Mouse (Mus musculus): ENCODE data around the gene Rhog. TPM values are rescaled to one million over a fixed set of nuclear protein-coding genes. Genes with fewer than 3 reads are reported as not detected.

Gene Rhog
- total and polyA plus RNA-seq, 2 experiments from 2014 or later = 5.7 to 15.5 TPM

DNA sequence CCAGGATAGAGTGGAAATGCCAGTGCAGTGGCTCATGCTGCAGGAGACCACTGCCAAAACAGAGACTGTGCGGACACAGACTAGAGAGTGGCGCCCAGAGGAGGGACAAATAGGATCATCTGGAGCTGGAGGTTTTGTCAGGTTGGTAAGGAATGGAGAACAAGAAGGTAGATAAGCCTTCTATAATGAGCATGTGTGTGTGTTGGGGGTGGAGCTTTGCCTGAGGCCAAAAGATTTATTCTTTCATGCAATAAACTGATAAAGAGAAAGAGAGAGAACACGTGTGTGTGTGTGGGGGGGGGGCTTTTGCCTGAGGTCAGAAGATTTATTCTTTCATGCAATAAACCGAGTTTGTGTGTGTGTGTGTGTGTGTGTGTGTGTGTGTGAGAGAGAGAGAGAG, 22.8 kb downstream of the Rhog start:
- no peak overlapping the region for H3K27ac ChIP-seq (ENCODE audit: low read depth, low read length)
- 81% methylated on average over 4 of the region's 4 CpGs for WGBS
- DNase-seq (no peak), ATAC-seq (no peak)
- H3K9ac ChIP-seq = no peak overlapping the region
- no peak for TF ChIP-seq CTCF (IDR thresholded peaks at IDR 0.05; ENCODE audit: low read depth)
- H3K4me3 ChIP-seq (ENCODE audit: low read depth, low read length) = no peak overlapping the region
- peaks cover 20% of the 10 kb centered on the region for H3K36me3 ChIP-seq (ENCODE audit: insufficient read depth)
- H3K9me3 ChIP-seq (ENCODE audit: low read length) = no peaks in the 10 kb centered on the region
- no peak overlapping the region for H3K4me2 ChIP-seq (ENCODE audit: low read depth)
- no peaks in the 10 kb centered on the region for H3K4me1 ChIP-seq (ENCODE audit: insufficient read depth)
- no peaks in the 10 kb centered on the region for H3K27me3 ChIP-seq (ENCODE audit: insufficient read depth, low read length)

DNA sequence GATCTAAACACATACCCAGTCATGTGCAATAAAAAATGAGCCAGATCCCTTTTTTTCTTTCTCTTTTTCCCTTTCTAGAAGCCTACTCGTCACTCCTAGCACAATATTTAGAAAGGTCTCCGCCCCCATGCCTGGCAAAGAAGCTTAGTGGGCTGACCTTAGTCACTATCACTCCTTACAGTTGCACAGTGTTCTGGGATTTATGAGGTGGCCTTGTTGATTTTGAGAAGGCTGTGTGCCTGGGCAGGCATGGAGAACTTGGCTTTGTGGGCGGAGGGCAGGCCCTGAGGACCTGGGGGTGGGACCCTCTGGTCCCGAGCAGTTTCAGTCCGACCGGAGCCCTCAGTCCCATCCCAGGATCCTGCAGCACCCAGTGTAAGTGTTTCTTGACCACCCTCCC, 26.0 kb downstream of the Rhog start:
- no peak overlapping the region for H3K4me3 ChIP-seq (ENCODE audit: low read depth, low read length)
- no peak overlapping the region for H3K27ac ChIP-seq (ENCODE audit: low read depth, low read length)
- H3K9me3 ChIP-seq (ENCODE audit: low read length) = no peaks in the 10 kb centered on the region
- DNase-seq (no peak), ATAC-seq (no peak)
- H3K4me2 ChIP-seq (ENCODE audit: low read depth) = no peak overlapping the region
- no peaks in the 10 kb centered on the region for H3K4me1 ChIP-seq (ENCODE audit: insufficient read depth)
- WGBS = 87% methylated on average over 6 of the region's 6 CpGs
- H3K36me3 ChIP-seq (ENCODE audit: insufficient read depth) = no peaks in the 10 kb centered on the region; the same call in 1 of the 2 replicates
- no peak for TF ChIP-seq CTCF (IDR thresholded peaks at IDR 0.05; ENCODE audit: low read depth)
- H3K27me3 ChIP-seq (ENCODE audit: insufficient read depth, low read length) = no peaks in the 10 kb centered on the region
- no peak overlapping the region for H3K9ac ChIP-seq

DNA sequence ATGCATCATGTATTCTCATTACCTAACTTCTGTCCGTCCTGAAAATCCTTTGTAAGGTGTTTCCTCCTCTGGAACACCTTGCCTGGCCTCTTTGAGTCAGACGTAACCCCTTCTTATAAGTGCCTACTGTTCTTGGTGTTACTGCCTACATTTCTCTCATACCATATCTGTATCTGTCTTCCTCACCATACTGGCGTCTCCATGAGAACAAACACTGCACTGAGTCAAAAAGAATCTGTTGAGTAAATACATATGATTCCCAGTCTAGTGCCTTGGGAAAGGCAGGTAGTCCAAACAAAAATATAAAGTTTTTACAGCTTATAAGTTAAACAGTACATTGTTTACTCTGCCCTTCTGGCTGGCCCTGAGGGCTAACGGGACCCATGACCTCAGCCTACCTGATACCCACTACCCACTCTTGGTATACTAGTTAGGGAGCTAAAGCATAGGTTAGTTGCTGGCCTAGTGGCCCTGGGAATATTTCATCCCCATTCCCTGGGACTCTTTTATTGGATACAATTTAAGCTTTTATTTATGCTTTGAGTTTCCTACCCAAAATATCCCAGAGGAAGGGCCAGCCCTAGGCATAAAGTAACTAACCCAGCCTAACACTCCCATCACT, 27.7 kb downstream of the Rhog start:
- Histone ChIP-seq H3K9me3 (ENCODE audit: low read length) (no peaks in the 10 kb centered on the region), H3K27ac (ENCODE audit: low read depth, low read length) (no peak overlapping the region), H3K4me3 (ENCODE audit: low read depth, low read length) (no peak overlapping the region), H3K36me3 (ENCODE audit: insufficient read depth) (no peaks in the 10 kb centered on the region; the same call in 1 of the 2 replicates), H3K4me2 (ENCODE audit: low read depth) (no peak overlapping the region), H3K27me3 (ENCODE audit: insufficient read depth, low read length) (no peaks in the 10 kb centered on the region), H3K4me1 (ENCODE audit: insufficient read depth) (no peaks in the 10 kb centered on the region), H3K9ac (no peak overlapping the region)
- ATAC-seq (no peak), DNase-seq (no peak)
- 93% methylated on average over 4 of the region's 4 CpGs for WGBS
- no peak for TF ChIP-seq CTCF (IDR thresholded peaks at IDR 0.05; ENCODE audit: low read depth)

DNA sequence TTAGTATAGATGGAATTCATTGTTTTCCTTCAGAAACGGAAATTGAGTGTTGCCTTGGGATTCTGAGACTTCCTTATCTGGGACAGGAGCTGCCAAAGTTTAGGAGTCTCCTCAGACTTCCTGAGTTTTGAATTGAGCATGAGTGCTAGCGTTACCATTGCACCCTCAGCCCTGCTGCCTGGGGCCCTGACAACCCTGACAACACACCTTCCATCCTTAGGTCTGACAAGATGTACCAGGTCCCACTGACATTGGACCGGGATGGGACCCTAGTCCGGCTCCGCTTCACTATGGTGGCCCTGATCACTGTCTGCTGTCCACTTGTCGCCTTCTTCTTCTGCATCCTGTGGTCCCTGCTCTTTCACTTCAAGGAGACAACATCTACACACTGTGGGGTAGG, 29.8 kb downstream of the Rhog start:
- no peaks in the 10 kb centered on the region for H3K4me1 ChIP-seq (ENCODE audit: insufficient read depth)
- WGBS = 92% methylated on average over 6 of the region's 6 CpGs
- H3K9ac ChIP-seq = no peak overlapping the region
- H3K36me3 ChIP-seq (ENCODE audit: insufficient read depth) = no peaks in the 10 kb centered on the region; the same call in 1 of the 2 replicates
- DNase-seq = no peak
- no peak overlapping the region for H3K4me2 ChIP-seq (ENCODE audit: low read depth)
- H3K4me3 ChIP-seq (ENCODE audit: low read depth, low read length) = no peak overlapping the region
- no peak overlapping the region for H3K27ac ChIP-seq (ENCODE audit: low read depth, low read length)
- H3K27me3 ChIP-seq (ENCODE audit: insufficient read depth, low read length) = no peaks in the 10 kb centered on the region
- H3K9me3 ChIP-seq (ENCODE audit: low read length) = no peaks in the 10 kb centered on the region
- no peak for ATAC-seq
- no peak for TF ChIP-seq CTCF (IDR thresholded peaks at IDR 0.05; ENCODE audit: low read depth)

DNA sequence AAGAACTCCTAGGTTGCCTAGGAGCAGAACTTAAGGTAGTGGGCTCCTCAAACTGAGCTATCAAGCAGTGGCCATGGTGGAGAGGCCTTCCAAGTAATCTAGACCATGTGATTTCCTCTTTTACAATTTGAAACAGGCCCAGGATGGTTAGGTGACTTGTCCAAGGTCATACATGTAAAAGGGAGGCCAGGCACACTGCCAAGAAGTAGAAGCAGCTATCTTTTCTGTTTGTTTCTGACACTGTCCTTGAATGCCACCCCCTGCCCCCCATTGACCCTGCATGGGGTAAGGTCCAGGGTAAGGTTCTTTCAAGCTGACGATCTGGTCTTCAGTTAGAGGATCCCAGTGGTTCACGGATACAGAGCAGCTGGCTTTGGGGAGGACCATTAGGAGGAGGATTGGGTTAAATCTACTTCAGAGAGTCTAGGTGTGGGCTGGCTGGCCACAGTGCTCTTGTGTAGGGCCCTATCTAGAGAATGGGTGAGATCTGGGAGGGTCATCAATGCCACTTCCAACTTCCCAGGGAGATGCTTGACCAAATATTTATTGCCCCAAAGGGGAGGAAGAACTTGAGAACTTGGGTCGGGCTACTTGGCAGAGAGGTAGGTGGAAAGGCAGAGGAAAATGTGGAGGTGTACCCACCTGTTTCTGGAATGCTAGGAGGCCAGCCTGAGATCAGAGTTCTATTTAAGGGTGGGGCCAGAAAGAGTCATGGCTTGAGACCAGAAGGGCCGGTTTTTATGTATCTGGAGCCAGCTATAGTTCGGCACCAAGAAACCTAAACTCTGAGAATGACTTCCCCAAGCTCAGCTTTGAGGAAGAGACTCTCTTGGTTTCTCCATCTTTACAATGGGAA, 31.7 kb downstream of the Rhog start:
- H3K4me2 ChIP-seq (ENCODE audit: low read depth) = no peak overlapping the region; the same call in 1 of the 2 replicates
- H3K4me3 ChIP-seq (ENCODE audit: low read depth, low read length) = no peak overlapping the region
- no peaks in the 10 kb centered on the region; the same call in 1 of the 2 replicates for H3K36me3 ChIP-seq (ENCODE audit: insufficient read depth)
- H3K9me3 ChIP-seq (ENCODE audit: low read length) = no peaks in the 10 kb centered on the region
- no peak for TF ChIP-seq CTCF (IDR thresholded peaks at IDR 0.05; ENCODE audit: low read depth)
- ATAC-seq (no peak), DNase-seq (no peak)
- WGBS = 89% methylated on average over 5 of the region's 5 CpGs
- H3K9ac ChIP-seq = no peak overlapping the region
- H3K27ac ChIP-seq (ENCODE audit: low read depth, low read length) = no peak overlapping the region
- no peaks in the 10 kb centered on the region for H3K4me1 ChIP-seq (ENCODE audit: insufficient read depth)
- no peaks in the 10 kb centered on the region for H3K27me3 ChIP-seq (ENCODE audit: insufficient read depth, low read length)

DNA sequence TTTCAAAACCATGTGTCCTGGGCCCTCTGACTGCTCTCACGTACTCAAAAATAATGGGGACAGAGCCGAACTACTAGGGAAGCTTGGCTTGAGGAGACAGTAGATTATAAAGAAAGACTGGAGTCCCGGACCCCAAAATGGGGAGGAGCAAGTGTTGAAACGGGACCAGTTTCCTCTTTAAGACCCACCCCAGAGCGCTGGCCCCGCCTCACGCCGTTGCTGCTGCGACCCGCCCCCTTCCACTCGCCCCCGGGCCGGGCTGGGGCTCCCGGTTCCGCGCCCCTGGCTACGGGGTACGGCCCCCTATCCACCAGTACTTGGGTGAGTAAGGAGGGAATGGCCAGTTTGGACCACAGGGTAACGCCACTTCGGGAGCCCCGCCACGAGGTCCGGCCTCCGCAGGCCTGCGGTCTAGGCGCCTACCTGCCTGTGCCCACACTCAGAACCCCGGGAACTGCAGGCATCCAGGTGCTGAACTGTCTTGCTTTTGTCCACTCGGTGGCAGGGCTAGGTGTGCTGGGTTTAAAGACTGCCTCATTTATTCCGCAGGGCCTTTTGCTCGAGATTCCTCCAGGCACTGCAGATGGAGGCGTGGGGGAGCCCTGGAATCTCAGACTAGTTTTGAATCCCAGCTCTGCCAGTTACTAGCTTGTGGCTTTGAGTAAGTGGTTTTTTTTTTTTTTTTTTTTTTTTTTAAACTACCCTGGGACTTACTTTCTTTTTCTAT, 32.9 kb downstream of the Rhog start:
- ATAC-seq (peak; percentile 83), DNase-seq (peak; percentile 59)
- H3K9ac ChIP-seq = peak overlapping the region; percentile 74
- no peaks in the 10 kb centered on the region; the same call in 1 of the 2 replicates for H3K36me3 ChIP-seq (ENCODE audit: insufficient read depth)
- peak overlapping the region; percentile 71 for H3K27ac ChIP-seq (ENCODE audit: low read depth, low read length)
- no peak for TF ChIP-seq CTCF (IDR thresholded peaks at IDR 0.05; ENCODE audit: low read depth)
- 5% methylated on average over 31 of the region's 31 CpGs for WGBS
- H3K4me2 ChIP-seq (ENCODE audit: low read depth) = peak overlapping the region; percentile 84
- no peaks in the 10 kb centered on the region for H3K27me3 ChIP-seq (ENCODE audit: insufficient read depth, low read length)
- H3K9me3 ChIP-seq (ENCODE audit: low read length) = no peaks in the 10 kb centered on the region
- H3K4me3 ChIP-seq (ENCODE audit: low read depth, low read length) = peak overlapping the region; percentile 57
- H3K4me1 ChIP-seq (ENCODE audit: insufficient read depth) = no peaks in the 10 kb centered on the region

All from forebrain, postnatal 0 days (tissue).